ENCODE assay signal across 10 mouse cellular contexts in the genomic region with DNA sequence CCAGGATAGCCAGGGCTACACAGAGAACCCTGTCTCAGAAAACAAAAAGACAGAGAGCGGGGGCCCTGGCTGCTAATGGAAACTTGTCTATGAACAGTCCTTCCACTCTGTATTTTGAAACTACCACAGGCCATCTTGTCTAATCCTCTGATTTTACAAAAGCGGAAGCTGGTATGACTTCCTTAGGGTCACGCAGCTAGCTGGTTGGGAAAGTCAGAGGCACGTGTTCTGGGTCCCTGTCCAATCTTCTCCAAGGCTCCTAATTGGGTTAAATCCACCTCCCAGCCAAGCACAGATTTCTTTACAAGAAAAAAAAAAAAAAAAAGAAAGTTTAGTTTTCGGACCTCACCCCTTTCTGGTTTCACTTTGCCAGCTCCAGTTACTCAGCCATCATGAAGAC. TPM values are rescaled to one million over a fixed set of nuclear protein-coding genes. Genes with fewer than 3 reads are reported as not detected.
DNase-seq lines count a peak whose midpoint lies in the region; ATAC-seq and TF ChIP-seq lines count a peak whose summit lies in the region.
"Had no signal": no experiment of that assay in that cellular context is flagged by ENCODE, and none has a peak within 500 bp of the region (broad histone marks: within the 10 kb centered on the region; RNA-seq: fewer than 3 reads in every experiment).

No protein-coding gene starts in this region.

- H3K9me3 ChIP-seq in liver, embryonic 15.5 days (replicated peaks): no peaks in the 10 kb centered on the region
- H3K9me3 ChIP-seq in liver, embryonic 11.5 days (ENCODE audit: control insufficient read depth, low read length): no peaks in the 10 kb centered on the region
- H3K9me3 ChIP-seq in ES-Bruce4 (replicated peaks; ENCODE audit: control insufficient read depth, insufficient read depth, low read length, poor library complexity, severe bottlenecking): no peaks in the 10 kb centered on the region
- H3K9me3 ChIP-seq: lung, embryonic 15.5 days had no signal

- no peak overlapping the region for H3K4me2 ChIP-seq in liver, embryonic 15.5 days
- H3K4me2 ChIP-seq in liver, embryonic 11.5 days: no peak overlapping the region
- H3K4me2 ChIP-seq: heart, embryonic 11.5 days; lung, embryonic 15.5 days had no signal

- DNase-seq in liver, embryonic 11.5 days (ENCODE audit: low spot score): no peak
- peak; percentile 57 to 58 for DNase-seq in monocyte, adult 2 months (ENCODE audit: low read depth in 1 of 2, low spot score in 2 of 2)
- DNase-seq in spleen, adult 18-20 months: no peak
- DNase-seq in layer of hippocampus, adult 11-12 months (ENCODE audit: low spot score): no peak
- DNase-seq: kidney, postnatal 10 days had no signal

- H3K27me3 ChIP-seq in liver, embryonic 15.5 days: no peaks in the 10 kb centered on the region
- no peaks in the 10 kb centered on the region for H3K27me3 ChIP-seq in liver, embryonic 11.5 days (replicated peaks; ENCODE audit: control insufficient read depth, insufficient read depth, low read length)
- H3K27me3 ChIP-seq in ES-Bruce4 (ENCODE audit: control insufficient read depth, insufficient read depth, low read length, poor library complexity, severe bottlenecking): no peaks in the 10 kb centered on the region
- H3K27me3 ChIP-seq: lung, embryonic 15.5 days had no signal

- H3K4me1 ChIP-seq in liver, embryonic 15.5 days (replicated peaks): 0 out of 2 replicates have a peak, but pooled peaks cover 15% of the 10 kb centered on the region
- no peaks in the 10 kb centered on the region for H3K4me1 ChIP-seq in liver, embryonic 11.5 days (replicated peaks; ENCODE audit: control insufficient read depth, insufficient read depth, low read length)
- no peaks in the 10 kb centered on the region for H3K4me1 ChIP-seq in ES-Bruce4 (ENCODE audit: control insufficient read depth, insufficient read depth, low read length)
- peaks cover 54% of the 10 kb centered on the region for H3K4me1 ChIP-seq in bone marrow macrophage, adult 2 months (ENCODE audit: control insufficient read depth, insufficient read depth, low read length)
- H3K4me1 ChIP-seq: lung, embryonic 15.5 days had no signal

- H3K36me3 ChIP-seq in liver, embryonic 15.5 days (replicated peaks): no peaks in the 10 kb centered on the region
- no peaks in the 10 kb centered on the region for H3K36me3 ChIP-seq in liver, embryonic 11.5 days (ENCODE audit: control insufficient read depth, insufficient read depth, low read length)
- H3K36me3 ChIP-seq in ES-Bruce4 (ENCODE audit: control insufficient read depth, insufficient read depth, low read length, poor library complexity, severe bottlenecking): no peaks in the 10 kb centered on the region
- H3K36me3 ChIP-seq: lung, embryonic 15.5 days had no signal

- no peak for ATAC-seq in liver, embryonic 15.5 days (ENCODE audit: insufficient read depth)
- ATAC-seq in liver, embryonic 11.5 days (replicated peaks; ENCODE audit: low FRiP score): no peak

- no peak for TF ChIP-seq CTCF in ES-Bruce4 (IDR thresholded peaks at IDR 0.05; ENCODE audit: low read depth, low read length)
- TF ChIP-seq CTCF in bone marrow macrophage, adult 2 months (IDR thresholded peaks at IDR 0.05; ENCODE audit: low read depth, low read length): no peak

- H3K4me3 ChIP-seq in liver, embryonic 15.5 days (replicated peaks): no peak overlapping the region
- no peak overlapping the region for H3K4me3 ChIP-seq in liver, embryonic 11.5 days (ENCODE audit: low read depth, low read length)
- H3K4me3 ChIP-seq in ES-Bruce4 (ENCODE audit: low read depth, low read length): peak overlapping the region; percentile 42; the same call in 1 of the 2 replicates
- H3K4me3 ChIP-seq in bone marrow macrophage, adult 2 months (ENCODE audit: insufficient read depth, low read length): peak overlapping the region; percentile 51
- H3K4me3 ChIP-seq: lung, embryonic 15.5 days had no signal

- TF ChIP-seq POLR2A in ES-Bruce4 (IDR thresholded peaks at IDR 0.05; ENCODE audit: insufficient read depth, low read length): no peak
- no peak for TF ChIP-seq POLR2A in bone marrow macrophage, adult 2 months (IDR thresholded peaks at IDR 0.05; ENCODE audit: borderline replicate concordance, low read depth, low read length)

- WGBS in liver, embryonic 15.5 days (ENCODE audit: insufficient replicate concordance): 51% methylated on average over 5 of the region's 5 CpGs
- WGBS in liver, embryonic 11.5 days: 85% methylated on average over 5 of the region's 5 CpGs

- H3K9ac ChIP-seq in liver, embryonic 15.5 days: no peak overlapping the region
- H3K9ac ChIP-seq in liver, embryonic 11.5 days (ENCODE audit: low read depth, low read length): no peak overlapping the region
- H3K9ac ChIP-seq in ES-Bruce4 (ENCODE audit: low read depth, poor library complexity, severe bottlenecking): peak overlapping the region; percentile 71
- H3K9ac ChIP-seq: lung, embryonic 15.5 days had no signal

- TF ChIP-seq EP300 in ES-Bruce4 (IDR thresholded peaks at IDR 0.05; ENCODE audit: insufficient read depth, low read depth, low read length): no peak

- H3K27ac ChIP-seq in liver, embryonic 15.5 days (replicated peaks): peak overlapping the region; percentile 49; the same call in 1 of the 2 replicates
- no peak overlapping the region for H3K27ac ChIP-seq in liver, embryonic 11.5 days (ENCODE audit: low read depth, low read length)
- H3K27ac ChIP-seq in ES-Bruce4 (ENCODE audit: insufficient read depth, low read length): peak overlapping the region; percentile 73
- H3K27ac ChIP-seq in bone marrow macrophage, adult 2 months (ENCODE audit: insufficient read depth, low read depth, low read length): peak overlapping the region; percentile 100
- H3K27ac ChIP-seq: lung, embryonic 15.5 days had no signal

RNA-seq across cellular contexts. Expression of gene Rab31, which starts 45.8 kb away (rescaled TPM):
- polyA plus RNA-seq in liver, embryonic 15.5 days (2015; fragmentation: Nextera tagmentation; extraction: Ambion mirVana): 6.1 and 6.3 TPM in 2 replicates
- polyA plus RNA-seq in liver, embryonic 11.5 days (2014; fragmentation: Nextera tagmentation; extraction: Ambion mirVana): 16.3 and 17.1 TPM in 2 replicates
- 18.7 and 19.4 TPM in 2 replicates for polyA plus RNA-seq in ES-Bruce4 (2011; ENCODE audit: insufficient read depth, insufficient read length, low read depth, missing spikeins)
- polyA plus RNA-seq in bone marrow macrophage, adult 2 months (2012; ENCODE audit: insufficient read depth, insufficient read length, missing spikeins): 122 and 128 TPM in 2 replicates

RNA-seq across cellular contexts. Expression of gene Ppp4r1, which starts 55.6 kb away (rescaled TPM):
- 9.5 and 10.7 TPM in 2 replicates for polyA plus RNA-seq in liver, embryonic 15.5 days (2015; fragmentation: Nextera tagmentation; extraction: Ambion mirVana)
- 25.5 and 28.0 TPM in 2 replicates for polyA plus RNA-seq in liver, embryonic 11.5 days (2014; fragmentation: Nextera tagmentation; extraction: Ambion mirVana)
- 48.4 and 56.7 TPM in 2 replicates for polyA plus RNA-seq in ES-Bruce4 (2011; ENCODE audit: insufficient read depth, insufficient read length, low read depth, missing spikeins)
- polyA plus RNA-seq in bone marrow macrophage, adult 2 months (2012; ENCODE audit: insufficient read depth, insufficient read length, missing spikeins): 58.9 and 64.0 TPM in 2 replicates

Comparison
In these comparisons a context has a peak if more than half of its experiments do, and no peak if none do; other contexts are left out.
1. H3K4me3 ChIP-seq: peak in ES-Bruce4 (single experiment) and bone marrow macrophage, adult 2 months (single experiment); none in liver, embryonic 15.5 days (single experiment) and liver, embryonic 11.5 days (single experiment).
2. DNase-seq: peak in monocyte, adult 2 months (2 of 2); none in liver, embryonic 11.5 days (single experiment), spleen, adult 18-20 months (0 of 2) and layer of hippocampus, adult 11-12 months (single experiment).